Mouse (Mus musculus) ES-Bruce4 (cell line): Measurements from ENCODE around the gene Vps35l.
A peak's percentile ranks its signal among the peaks of the same experiment; 100 is the strongest.

ENCODE experiments used
- CTCF ChIP-seq: IDR thresholded peaks from one replicate; pipeline ENCODE4 v1.8.1; 2011; ENCODE audit warnings: low read depth, low read length
- EP300 ChIP-seq: IDR thresholded peaks from 2 replicates; pipeline ENCODE4 v1.6.1; 2011; ENCODE audit warnings: low read depth, low read length; ENCODE audit not compliant: insufficient read depth
- POLR2A ChIP-seq: IDR thresholded peaks from one replicate; pipeline ENCODE4 v1.8.1; 2011; ENCODE audit warnings: low read length; ENCODE audit not compliant: insufficient read depth

- TF ChIP-seq POLR2A (peak; percentile 78), CTCF (no peak), EP300 (no peak)
Measured at GRCm38 (mm10) chr7:118855171-118855876, 115.3 kb downstream of the Vps35l start, which contains the start of gene Iqck.
